27 mouse cellular contexts compared by ENCODE assay signal in the genomic region with DNA sequence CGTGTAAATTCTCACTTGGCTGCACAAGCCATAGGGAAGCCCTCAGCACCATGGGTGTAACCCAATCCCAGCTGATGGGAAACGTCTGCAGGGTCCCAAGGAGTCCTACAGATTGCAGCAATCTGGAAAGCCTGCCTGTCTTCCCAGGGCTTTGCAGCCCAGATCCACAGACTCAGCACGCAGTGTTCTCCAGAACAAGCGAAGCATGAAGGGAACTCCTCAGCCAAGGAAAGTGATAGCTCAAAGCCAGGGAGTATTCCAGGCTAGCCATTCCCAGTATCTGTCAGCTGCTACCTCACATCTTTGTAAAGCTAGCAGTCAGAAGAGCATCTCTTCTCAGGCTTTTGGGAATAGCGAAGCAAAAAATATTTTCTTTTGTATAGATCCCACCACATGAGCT.
DNase-seq lines count a peak whose midpoint lies in the region; ATAC-seq and TF ChIP-seq lines count a peak whose summit lies in the region.
"Had no signal": no experiment of that assay in that cellular context is flagged by ENCODE, and none has a peak within 500 bp of the region (broad histone marks: within the 10 kb centered on the region; RNA-seq: fewer than 3 reads in every experiment).

No protein-coding gene starts in this region.

- H3K4me2 ChIP-seq in hindbrain, postnatal 0 days (ENCODE audit: low read depth, low read length) = no peak overlapping the region
- H3K4me2 ChIP-seq in limb, embryonic 14.5 days (replicated peaks; ENCODE audit: low read depth, low read length, severe bottlenecking) = no peak overlapping the region
- H3K4me2 ChIP-seq: embryonic facial prominence, embryonic 12.5 days; hindbrain, embryonic 12.5 days; liver, embryonic 15.5 days; lung, embryonic 14.5 days; midbrain, embryonic 12.5 days; neural tube, embryonic 12.5 days had no signal

- 58% methylated on average over 5 of the region's 5 CpGs for WGBS in hindbrain, embryonic 10.5 days
- WGBS in hindbrain, postnatal 0 days = 62% methylated on average over 5 of the region's 5 CpGs
- WGBS in limb, embryonic 14.5 days = 41% methylated on average over 5 of the region's 5 CpGs

- peak; percentile 13 to 14 for DNase-seq in cerebellum, postnatal 10 days
- DNase-seq in cerebellum, postnatal 14 days = no peak
- DNase-seq in hindbrain, embryonic 10.5 days (ENCODE audit: low spot score) = no peak
- DNase-seq in hindbrain, postnatal 0 days (ENCODE audit: low spot score) = no peak
- DNase-seq in kidney, postnatal 10 days = peak; percentile 13
- no peak for DNase-seq in kidney, postnatal 14 days
- DNase-seq in limb, embryonic 14.5 days (ENCODE audit: low spot score) = peak; percentile 17
- no peak for DNase-seq in lung, postnatal 36 days
- DNase-seq: adrenal gland, adult 8-10 months; cerebellum, adult 2 months; cerebellum, postnatal 36 days; gastrocnemius, postnatal 25 days; heart, adult 2 months; kidney, postnatal 4 days; left cerebral cortex, postnatal 4 days; lung, embryonic 14.5 days; lung, postnatal 14 days; right cerebral cortex, postnatal 4 days had no signal

- no peaks in the 10 kb centered on the region for H3K9me3 ChIP-seq in hindbrain, embryonic 10.5 days
- H3K9me3 ChIP-seq in hindbrain, postnatal 0 days (ENCODE audit: low read length) = no peaks in the 10 kb centered on the region
- no peaks in the 10 kb centered on the region for H3K9me3 ChIP-seq in limb, embryonic 14.5 days (ENCODE audit: control insufficient read depth, low read length)
- H3K9me3 ChIP-seq: embryonic facial prominence, embryonic 12.5 days; G1E; hindbrain, embryonic 12.5 days; liver, embryonic 15.5 days; midbrain, embryonic 12.5 days; neural tube, embryonic 12.5 days had no signal

- peaks cover 27% of the 10 kb centered on the region for H3K4me1 ChIP-seq in hindbrain, embryonic 10.5 days (replicated peaks)
- peaks cover 6% of the 10 kb centered on the region; the same call in 1 of the 2 replicates for H3K4me1 ChIP-seq in hindbrain, postnatal 0 days (ENCODE audit: insufficient read depth, low read length)
- H3K4me1 ChIP-seq in limb, embryonic 14.5 days (ENCODE audit: control insufficient read depth, insufficient read depth, low read length) = peaks cover 13% of the 10 kb centered on the region
- H3K4me1 ChIP-seq: liver, embryonic 15.5 days had no signal

- peak overlapping the region; percentile 23; the same call in 1 of the 2 replicates for H3K27ac ChIP-seq in hindbrain, embryonic 10.5 days
- no peak overlapping the region for H3K27ac ChIP-seq in hindbrain, postnatal 0 days
- H3K27ac ChIP-seq in limb, embryonic 14.5 days (replicated peaks; ENCODE audit: low read depth, low read length) = no peak overlapping the region
- H3K27ac ChIP-seq: embryonic facial prominence, embryonic 12.5 days; heart, adult 2 months; hindbrain, embryonic 12.5 days; liver, embryonic 15.5 days; midbrain, embryonic 12.5 days; neural tube, embryonic 12.5 days had no signal

- no peaks in the 10 kb centered on the region for H3K27me3 ChIP-seq in hindbrain, embryonic 10.5 days (ENCODE audit: insufficient read depth, poor library complexity, severe bottlenecking)
- no peaks in the 10 kb centered on the region for H3K27me3 ChIP-seq in hindbrain, postnatal 0 days (ENCODE audit: insufficient read depth, low read length)
- no peaks in the 10 kb centered on the region for H3K27me3 ChIP-seq in limb, embryonic 14.5 days (ENCODE audit: control insufficient read depth, insufficient read depth, low read length)
- H3K27me3 ChIP-seq: embryonic facial prominence, embryonic 12.5 days; hindbrain, embryonic 12.5 days; liver, embryonic 15.5 days; midbrain, embryonic 12.5 days; neural tube, embryonic 12.5 days had no signal

- no peak overlapping the region for H3K4me3 ChIP-seq in hindbrain, embryonic 10.5 days
- no peak overlapping the region for H3K4me3 ChIP-seq in hindbrain, postnatal 0 days (ENCODE audit: low read length)
- no peak overlapping the region for H3K4me3 ChIP-seq in limb, embryonic 14.5 days (replicated peaks; ENCODE audit: low read length)
- H3K4me3 ChIP-seq: embryonic facial prominence, embryonic 12.5 days; heart, adult 2 months; hindbrain, embryonic 12.5 days; liver, embryonic 15.5 days; midbrain, embryonic 12.5 days; myocyte; neural tube, embryonic 12.5 days had no signal

- TF ChIP-seq CTCF in hindbrain, postnatal 0 days (IDR thresholded peaks at IDR 0.05; ENCODE audit: low read depth) = no peak

- TF ChIP-seq POLR2A in limb, embryonic 14.5 days (IDR thresholded peaks at IDR 0.05; ENCODE audit: borderline replicate concordance, extremely low read depth, insufficient read depth, insufficient read length) = no peak

- ATAC-seq in hindbrain, postnatal 0 days = no peak
- ATAC-seq in limb, embryonic 14.5 days (ENCODE audit: low FRiP score, low read depth) = no peak
- ATAC-seq: forebrain, embryonic 16.5 days; intestine, embryonic 16.5 days had no signal

- no peaks in the 10 kb centered on the region for H3K36me3 ChIP-seq in hindbrain, embryonic 10.5 days
- no peaks in the 10 kb centered on the region for H3K36me3 ChIP-seq in hindbrain, postnatal 0 days (ENCODE audit: insufficient read depth, low read length)
- H3K36me3 ChIP-seq in limb, embryonic 14.5 days (ENCODE audit: control insufficient read depth, insufficient read depth, low read length) = no peaks in the 10 kb centered on the region
- H3K36me3 ChIP-seq: embryonic facial prominence, embryonic 12.5 days; G1E; hindbrain, embryonic 12.5 days; liver, embryonic 15.5 days; midbrain, embryonic 12.5 days; neural tube, embryonic 12.5 days had no signal

- no peak overlapping the region for H3K9ac ChIP-seq in hindbrain, postnatal 0 days (replicated peaks; ENCODE audit: low read length)
- no peak overlapping the region for H3K9ac ChIP-seq in limb, embryonic 14.5 days (ENCODE audit: low read depth, low read length, severe bottlenecking)
- H3K9ac ChIP-seq: embryonic facial prominence, embryonic 12.5 days; hindbrain, embryonic 12.5 days; liver, embryonic 15.5 days; lung, embryonic 14.5 days; midbrain, embryonic 12.5 days; neural tube, embryonic 12.5 days had no signal

Comparison
In these comparisons a context has a peak if more than half of its experiments do, and no peak if none do; other contexts are left out.
1. DNase-seq: peak in cerebellum, postnatal 10 days (2 of 2), kidney, postnatal 10 days (single experiment) and limb, embryonic 14.5 days (single experiment); none in cerebellum, postnatal 14 days (0 of 2), hindbrain, embryonic 10.5 days (single experiment), hindbrain, postnatal 0 days (single experiment), kidney, postnatal 14 days (single experiment) and lung, postnatal 36 days (single experiment).